Comparison of ENCODE assay signal across 9 mouse cellular contexts in the genomic region with DNA sequence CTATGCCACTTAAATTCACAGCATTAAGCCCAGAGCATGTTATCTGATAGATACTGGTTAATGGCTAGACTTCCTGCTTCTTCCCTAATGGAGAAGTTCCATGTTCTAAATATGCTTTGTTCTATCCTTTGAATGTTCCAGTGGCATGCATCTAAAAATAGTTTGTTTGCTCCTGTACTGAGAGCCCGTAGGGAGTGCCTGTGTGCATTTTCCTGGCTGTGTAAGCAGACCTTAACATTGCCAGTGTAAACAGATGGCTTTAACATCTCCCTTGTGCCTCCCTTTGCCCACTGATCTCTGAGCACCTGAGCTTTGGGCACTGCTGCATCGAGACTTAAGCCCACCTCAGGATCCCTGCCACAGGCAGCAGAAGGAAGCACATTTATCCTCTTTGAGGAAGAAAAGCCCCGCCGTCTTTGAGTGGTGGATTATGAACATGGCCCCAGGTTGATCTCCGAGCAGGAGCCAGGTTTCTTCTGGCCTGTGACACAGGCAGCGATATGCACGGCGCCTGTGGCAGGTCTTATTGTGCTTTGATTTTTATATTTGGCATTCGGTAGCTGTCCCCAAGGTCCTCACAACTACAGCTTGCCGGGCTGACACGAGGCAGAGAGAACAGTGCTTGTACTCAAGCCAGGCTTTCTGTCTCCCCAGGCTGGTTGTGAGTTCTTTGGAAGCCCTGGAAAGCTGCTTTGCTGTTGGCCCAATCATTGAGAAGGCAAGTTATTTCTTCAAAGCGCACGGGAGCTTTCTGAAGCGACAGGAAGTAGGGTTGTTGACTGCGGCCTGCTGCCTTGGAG.
DNase-seq lines count a peak whose midpoint lies in the region; ATAC-seq and TF ChIP-seq lines count a peak whose summit lies in the region.
"Had no signal": no experiment of that assay in that cellular context is flagged by ENCODE, and none has a peak within 500 bp of the region (broad histone marks: within the 10 kb centered on the region; RNA-seq: fewer than 3 reads in every experiment).

No protein-coding gene starts in this region.

- H3K4me3 ChIP-seq in left cerebral cortex, adult 2 months, result no peak overlapping the region
- no peak overlapping the region for H3K4me3 ChIP-seq in cortical plate, adult 2 months (ENCODE audit: insufficient read depth, low read length)
- H3K4me3 ChIP-seq in heart, embryonic 15.5 days, result no peak overlapping the region

- 0 out of 2 replicates have a peak overlapping the region, but pooled peaks have one; percentile 19 for H3K4me2 ChIP-seq in heart, embryonic 15.5 days

- H3K9me3 ChIP-seq in heart, embryonic 15.5 days (replicated peaks), result no peaks in the 10 kb centered on the region

- H3K36me3 ChIP-seq in heart, embryonic 15.5 days, result peaks cover 89% of the 10 kb centered on the region

- 59% methylated on average over 15 of the region's 15 CpGs for WGBS in heart, embryonic 15.5 days

- peak; percentile 64 for ATAC-seq in heart, embryonic 15.5 days (replicated peaks; ENCODE audit: insufficient number of reproducible peaks, insufficient read depth, low FRiP score, low read depth)

- TF ChIP-seq CTCF in left cerebral cortex, adult 2 months (IDR thresholded peaks at IDR 0.05), result no peak
- TF ChIP-seq CTCF in cortical plate, adult 2 months (IDR thresholded peaks at IDR 0.05; ENCODE audit: extremely low read depth, insufficient read depth, low read length), result no peak

- H3K27me3 ChIP-seq in heart, embryonic 15.5 days, result no peaks in the 10 kb centered on the region

- peak overlapping the region; percentile 76; the same call in 1 of the 2 replicates for H3K27ac ChIP-seq in left cerebral cortex, adult 2 months
- peak overlapping the region; percentile 24 for H3K27ac ChIP-seq in cortical plate, adult 2 months (ENCODE audit: insufficient read depth, low read length)
- H3K27ac ChIP-seq in heart, embryonic 15.5 days, result peak overlapping the region; percentile 93

- intact Hi-C loops in left cerebral cortex, adult 2 months (cut with DNase I), result no loop called here

- no peak for TF ChIP-seq POLR2A in cortical plate, adult 2 months (IDR thresholded peaks at IDR 0.05; ENCODE audit: extremely low read depth, insufficient read depth, low read length)

- DNase-seq in left cerebral cortex, adult 2 months (ENCODE audit: extremely low spot score in 1 of 2, low spot score in 2 of 2), result no peak
- DNase-seq in left cerebral cortex, adult 18-20 months (ENCODE audit: low spot score in 2 of 2), result no peak
- DNase-seq in lung, postnatal 10 days, result peak; percentile 42
- DNase-seq in adrenal gland, postnatal 36 days, result no peak
- no peak for DNase-seq in spleen, postnatal 14 days (ENCODE audit: low spot score in 2 of 2)
- DNase-seq: kidney, adult 18-20 months; thymus, postnatal 14 days had no signal

- peaks cover 6% of the 10 kb centered on the region; the same call in 1 of the 2 replicates for H3K4me1 ChIP-seq in cortical plate, adult 2 months (ENCODE audit: control insufficient read depth, insufficient read depth, low read length)
- H3K4me1 ChIP-seq in heart, embryonic 15.5 days (replicated peaks), result peaks cover 37% of the 10 kb centered on the region

- H3K9ac ChIP-seq in heart, embryonic 15.5 days, result no peak overlapping the region

Comparison
In these comparisons a context has a peak if more than half of its experiments do, and no peak if none do; other contexts are left out.
1. H3K27ac ChIP-seq: peak in every context shown above with its lines; median percentile 93 in heart, embryonic 15.5 days; 76 in left cerebral cortex, adult 2 months; 24 in cortical plate, adult 2 months.